8 mouse cellular contexts compared by ENCODE assay signal in the genomic region with DNA sequence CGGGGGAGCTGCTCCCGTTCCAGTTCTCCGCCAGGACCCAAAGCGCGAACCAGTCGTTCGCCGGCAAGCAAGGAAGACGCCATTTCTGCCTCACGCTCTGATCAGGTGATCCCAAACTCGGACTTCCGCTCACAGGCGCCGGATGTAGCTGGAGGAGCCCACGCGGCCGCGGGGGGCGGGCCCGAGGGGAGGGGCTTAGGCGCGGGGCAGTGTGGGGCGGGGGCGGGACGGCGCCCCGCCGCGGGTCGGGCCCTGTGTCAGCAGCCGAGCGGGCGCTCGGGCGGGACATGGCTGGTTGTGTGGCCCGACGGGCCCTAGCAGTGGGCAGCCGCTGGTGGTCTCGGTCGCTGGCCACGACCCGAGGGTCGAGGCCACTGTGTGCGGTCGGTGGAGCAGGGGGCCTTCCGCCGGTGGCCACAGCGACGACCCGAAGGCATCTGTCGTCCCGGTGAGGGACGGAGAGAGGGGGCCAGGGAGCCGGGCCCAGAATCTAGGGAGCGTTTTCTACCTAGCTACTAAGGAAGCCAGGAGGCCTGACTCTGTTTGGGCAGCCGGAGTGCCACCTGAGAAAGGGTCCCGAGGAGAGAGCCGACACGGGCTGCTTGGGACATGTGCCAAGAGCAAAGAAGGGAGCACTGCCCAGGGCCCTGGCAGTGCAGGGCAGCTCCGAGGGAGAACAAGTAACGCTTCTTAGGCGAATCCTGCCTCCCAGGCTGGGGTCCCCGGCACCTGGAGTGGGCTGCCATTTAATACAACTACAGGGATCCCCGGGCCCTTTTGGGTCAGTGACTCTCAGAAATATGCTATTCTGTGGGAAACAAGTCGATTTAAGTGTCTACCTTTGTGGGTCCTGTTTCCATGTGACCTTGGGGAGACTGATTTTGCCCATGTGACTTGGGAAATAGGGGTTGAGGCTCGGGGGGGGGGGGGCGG. TPM values are rescaled to one million over a fixed set of nuclear protein-coding genes. Genes with fewer than 3 reads are reported as not detected.
A peak's percentile ranks its signal among the peaks of the same experiment; 100 is the strongest.
DNase-seq lines count a peak whose midpoint lies in the region; ATAC-seq and TF ChIP-seq lines count a peak whose summit lies in the region.

A gene (minus strand): TSS at position 148 of the 933 bp plus-strand sequence.
A gene (plus strand): TSS at position 169 of the 933 bp plus-strand sequence.

- TF ChIP-seq CTCF in bone marrow macrophage, adult 2 months (IDR thresholded peaks at IDR 0.05; ENCODE audit: low read depth, low read length), result no peak
- TF ChIP-seq CTCF in embryonic fibroblast, embryonic 13.5 days (IDR thresholded peaks at IDR 0.05; ENCODE audit: borderline replicate concordance, insufficient read depth, low read length), result no peak

- peak; percentile 93 for DNase-seq in A20 (ENCODE audit: low read depth, low spot score)
- peak; percentile 97 for DNase-seq in heart, embryonic 10.5 days (ENCODE audit: low spot score)
- DNase-seq in liver, result peak; percentile 92
- DNase-seq in spleen, postnatal 4 days (ENCODE audit: low spot score in 2 of 2), result peak; percentile 85 to 92

- H3K4me2 ChIP-seq in kidney, embryonic 15.5 days, result peak within 1 kb of the TSS; percentile 87

- H3K9me3 ChIP-seq in heart, embryonic 10.5 days, result no peaks in the 10 kb centered on the region
- no peaks in the 10 kb centered on the region for H3K9me3 ChIP-seq in kidney, embryonic 15.5 days (replicated peaks)

- no peak; the same call in 1 of the 2 replicates for TF ChIP-seq POLR2A in bone marrow macrophage, adult 2 months (IDR thresholded peaks at IDR 0.05; ENCODE audit: borderline replicate concordance, low read depth, low read length)
- TF ChIP-seq POLR2A in embryonic fibroblast, embryonic 13.5 days (IDR thresholded peaks at IDR 0.05; ENCODE audit: low read depth, low read length), result peak; percentile 92

- ATAC-seq in kidney, embryonic 15.5 days (replicated peaks; ENCODE audit: low FRiP score), result peak; percentile 95
- peak; percentile 88 for ATAC-seq in monocyte, adult 5-6 weeks (replicated peaks; ENCODE audit: insufficient number of reproducible peaks, low FRiP score, low TSS enrichment, poor library complexity, severe bottlenecking)

- WGBS in heart, embryonic 10.5 days, result under 1% methylated on average over 67 of the region's 67 CpGs
- under 1% methylated on average over 50 of the region's 67 CpGs for WGBS in kidney, embryonic 15.5 days

- H3K27me3 ChIP-seq in heart, embryonic 10.5 days (ENCODE audit: insufficient read depth, poor library complexity, severe bottlenecking), result no peaks in the 10 kb centered on the region
- no peaks in the 10 kb centered on the region for H3K27me3 ChIP-seq in kidney, embryonic 15.5 days

- peaks cover 12% of the 10 kb centered on the region for H3K4me1 ChIP-seq in bone marrow macrophage, adult 2 months (ENCODE audit: control insufficient read depth, insufficient read depth, low read length)
- H3K4me1 ChIP-seq in embryonic fibroblast, embryonic 13.5 days (ENCODE audit: control insufficient read depth, insufficient read depth, low read length), result peaks cover 5% of the 10 kb centered on the region
- H3K4me1 ChIP-seq in heart, embryonic 10.5 days, result peaks cover 18% of the 10 kb centered on the region
- peaks cover 19% of the 10 kb centered on the region for H3K4me1 ChIP-seq in kidney, embryonic 15.5 days

- H3K36me3 ChIP-seq in heart, embryonic 10.5 days, result peaks cover 57% of the 10 kb centered on the region
- peaks cover 63% of the 10 kb centered on the region for H3K36me3 ChIP-seq in kidney, embryonic 15.5 days

- H3K27ac ChIP-seq in bone marrow macrophage, adult 2 months (ENCODE audit: insufficient read depth, low read depth, low read length), result peak within 1 kb of the TSS; percentile 74
- H3K27ac ChIP-seq in embryonic fibroblast, embryonic 13.5 days (ENCODE audit: insufficient read depth, low read length), result peak within 1 kb of the TSS; percentile 58; the same call in 1 of the 2 replicates
- H3K27ac ChIP-seq in heart, embryonic 10.5 days, result peak within 1 kb of the TSS; percentile 97
- peak within 1 kb of the TSS; percentile 86 for H3K27ac ChIP-seq in kidney, embryonic 15.5 days

- H3K9ac ChIP-seq in kidney, embryonic 15.5 days, result peak within 1 kb of the TSS; percentile 93

- H3K4me3 ChIP-seq in bone marrow macrophage, adult 2 months (ENCODE audit: insufficient read depth, low read length), result peak within 1 kb of the TSS; percentile 86
- H3K4me3 ChIP-seq in embryonic fibroblast, embryonic 13.5 days (ENCODE audit: insufficient read depth, low read length), result peak within 1 kb of the TSS; percentile 97
- peak within 1 kb of the TSS; percentile 88 for H3K4me3 ChIP-seq in heart, embryonic 10.5 days
- H3K4me3 ChIP-seq in kidney, embryonic 15.5 days (replicated peaks), result peak within 1 kb of the TSS; percentile 82

RNA-seq across cellular contexts. Expression of the first gene that starts in this region (rescaled TPM):
- polyA plus RNA-seq in bone marrow macrophage, adult 2 months (2012; ENCODE audit: insufficient read depth, insufficient read length, missing spikeins), result 21.9 TPM in 2 replicates
- 16.6 and 19.5 TPM in 2 replicates for polyA plus RNA-seq in embryonic fibroblast, embryonic 13.5 days (2011; ENCODE audit: insufficient read length, low read depth, missing spikeins)
- polyA plus RNA-seq in heart, embryonic 10.5 days (2016; fragmentation: Nextera tagmentation; extraction: Ambion mirVana), result 64.2 and 74.5 TPM in 2 replicates
- polyA plus RNA-seq in kidney, embryonic 15.5 days (2015; fragmentation: Nextera tagmentation; extraction: Ambion mirVana), result 56.7 and 57.1 TPM in 2 replicates
- 23.4 to 38.7 TPM (median 34.2 TPM) in 3 replicates for total RNA-seq in monocyte, adult 5-6 weeks (2017)

RNA-seq across cellular contexts. Expression of the second gene that starts in this region (rescaled TPM):
- polyA plus RNA-seq in bone marrow macrophage, adult 2 months (2012; ENCODE audit: insufficient read depth, insufficient read length, missing spikeins), result 26.1 and 27.0 TPM in 2 replicates
- polyA plus RNA-seq in embryonic fibroblast, embryonic 13.5 days (2011; ENCODE audit: insufficient read length, low read depth, missing spikeins), result 61.9 and 68.9 TPM in 2 replicates
- polyA plus RNA-seq in heart, embryonic 10.5 days (2016; fragmentation: Nextera tagmentation; extraction: Ambion mirVana), result 160 and 165 TPM in 2 replicates
- polyA plus RNA-seq in kidney, embryonic 15.5 days (2015; fragmentation: Nextera tagmentation; extraction: Ambion mirVana), result 169 and 171 TPM in 2 replicates
- 18.0 to 27.4 TPM (median 21.5 TPM) in 3 replicates for total RNA-seq in monocyte, adult 5-6 weeks (2017)

Comparison
In these comparisons a context has a peak if more than half of its experiments do, and no peak if none do; other contexts are left out.
1. Peak in every context shown above with its lines: DNase-seq, ATAC-seq, H3K4me3 ChIP-seq and H3K27ac ChIP-seq.